Mouse (Mus musculus): ENCODE results near the gene AW549877.
A peak's percentile ranks its signal among the peaks of the same experiment; 100 is the strongest.

The AW549877 gene

DNA sequence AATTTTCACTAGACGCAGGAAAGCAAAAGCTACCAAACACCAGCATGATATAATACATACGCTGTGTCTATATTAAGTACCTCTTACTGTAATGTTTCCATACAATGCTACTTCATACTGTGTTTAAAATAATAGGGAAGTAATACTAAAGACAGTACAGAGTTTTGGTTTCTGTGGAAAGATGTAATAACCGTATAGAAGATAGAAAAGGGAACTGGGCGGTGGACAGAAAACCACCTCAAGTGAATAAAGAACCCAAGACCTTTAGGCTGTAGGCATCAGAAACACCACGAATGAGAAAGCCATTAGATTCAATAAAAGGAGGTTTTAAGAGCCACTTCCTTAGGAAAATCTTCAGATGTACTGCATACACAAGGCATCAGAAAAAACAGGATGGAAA lies 12.8 kb downstream of the AW549877 start:
- no peak for DNase-seq

DNA sequence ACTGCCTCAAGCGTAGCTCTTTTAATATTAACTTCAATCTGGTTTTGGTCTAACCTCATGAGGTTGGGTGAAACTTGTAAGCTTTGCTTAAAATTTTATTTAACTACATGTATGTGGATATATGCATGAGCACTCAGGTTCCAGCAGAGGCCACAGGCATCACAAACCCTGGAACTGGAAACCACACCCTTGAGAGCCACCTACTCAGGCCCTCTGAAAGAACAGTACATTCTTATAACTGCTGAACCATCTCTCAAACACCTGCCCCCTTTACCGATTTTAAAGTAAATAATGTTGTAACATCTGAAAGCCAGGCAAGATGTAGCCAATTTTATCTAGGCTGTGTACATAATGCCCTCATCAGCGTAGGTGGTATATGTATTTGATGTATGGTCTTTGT lies 15.7 kb downstream of the AW549877 start:
- no peak for DNase-seq

DNA sequence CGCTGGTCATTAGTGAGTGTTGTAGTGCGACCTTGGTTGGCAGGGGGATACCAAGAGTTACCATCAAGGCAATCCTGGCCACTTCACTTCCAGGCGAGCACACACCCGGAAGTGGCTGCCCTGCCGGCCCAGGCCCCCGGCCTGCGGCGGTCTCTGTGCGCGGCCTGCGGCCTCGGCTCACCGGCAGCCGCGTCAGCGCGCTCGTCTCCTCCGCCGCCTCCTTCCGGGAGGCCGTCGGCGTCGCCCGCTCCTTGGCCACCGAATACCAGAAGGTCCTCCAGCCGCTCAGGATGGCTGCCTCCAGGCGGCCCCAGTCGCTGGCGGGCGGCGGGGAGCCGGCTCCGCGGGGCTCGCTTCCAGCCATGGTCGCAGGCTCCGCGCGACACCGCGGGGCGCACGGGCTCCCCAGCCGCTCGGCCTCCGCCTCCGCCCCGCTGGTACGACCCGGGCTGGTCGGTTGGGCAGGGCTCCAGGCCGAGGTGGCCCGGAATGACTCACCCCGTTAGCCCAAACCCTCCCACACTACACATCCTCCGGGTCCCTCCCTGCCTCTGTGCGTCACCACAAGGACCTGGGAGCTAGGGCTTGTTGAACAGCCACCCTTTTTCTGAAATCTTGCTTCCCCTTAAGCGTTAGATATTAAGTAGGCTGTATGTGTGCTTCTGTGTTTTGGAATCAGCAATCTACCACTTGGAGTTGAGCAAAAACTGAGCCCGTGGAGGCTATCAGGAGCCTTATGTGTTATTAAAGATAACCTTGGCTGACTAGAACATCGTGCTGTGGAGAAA lies 16.3 kb downstream of the AW549877 start, which contains the start of gene Fbxo4:
Gene Fbxo4 (minus strand): TSS at position 513 of the 788 bp plus-strand sequence.
- peak; percentile 88 for DNase-seq

DNA sequence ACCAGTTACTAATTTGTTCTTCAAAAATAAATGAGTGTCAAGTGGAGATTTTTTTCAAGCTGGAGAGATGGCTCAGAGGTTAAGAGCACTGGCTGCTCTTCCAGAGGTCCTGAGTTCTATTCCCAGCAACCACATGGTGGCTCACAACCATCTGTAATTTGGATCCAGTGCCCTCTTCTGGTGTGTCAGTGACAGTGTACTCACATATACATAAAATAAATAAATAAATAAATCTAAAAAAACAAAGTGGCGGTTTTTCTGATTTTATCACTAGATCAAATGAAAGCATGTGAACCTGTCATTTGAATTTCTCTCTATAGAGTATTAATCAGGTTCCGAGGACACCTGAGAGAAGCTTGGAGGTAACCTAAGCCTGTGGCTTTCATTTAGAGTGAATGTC lies 17.3 kb downstream of the AW549877 start:
- DNase-seq = no peak

DNA sequence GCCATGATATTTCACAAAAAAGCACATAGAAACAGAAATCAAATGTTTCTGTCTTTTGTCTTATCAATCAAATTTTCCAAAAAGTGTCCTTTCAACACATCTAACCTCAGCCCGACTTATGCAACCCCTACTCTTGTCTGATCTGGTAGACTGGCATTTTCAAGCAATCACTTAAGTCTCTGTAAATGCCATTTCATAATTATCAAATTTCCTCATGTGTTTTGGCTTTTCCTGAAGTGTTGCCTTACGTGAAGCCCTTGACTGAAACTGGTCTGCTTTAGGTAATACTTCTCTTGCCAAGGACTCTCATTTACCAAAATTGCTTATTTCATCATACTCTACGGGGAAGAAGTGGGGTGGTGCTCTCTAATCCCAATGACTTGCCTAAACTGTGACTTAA lies 22.2 kb downstream of the AW549877 start:
- no peak for DNase-seq

DNA sequence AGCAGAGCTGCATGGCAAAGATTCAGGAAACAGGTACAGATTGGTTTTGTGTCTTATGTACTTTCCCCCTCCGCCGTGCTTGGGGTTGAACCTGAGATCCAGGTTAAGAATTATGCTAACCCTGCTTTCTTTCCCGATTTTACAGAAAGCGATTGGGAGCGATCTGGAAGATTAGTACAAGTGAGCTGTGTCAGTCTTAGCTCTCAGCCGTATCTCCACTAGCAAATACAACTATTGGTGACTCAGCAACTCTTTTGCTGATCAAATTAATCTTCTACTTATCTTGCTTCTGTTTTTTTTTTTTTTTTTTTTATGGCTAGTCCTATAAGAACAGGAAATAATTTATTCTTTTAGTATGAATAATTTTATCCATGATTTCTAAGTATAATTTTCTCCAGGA lies 25.4 kb downstream of the AW549877 start:
- DNase-seq = no peak

DNA sequence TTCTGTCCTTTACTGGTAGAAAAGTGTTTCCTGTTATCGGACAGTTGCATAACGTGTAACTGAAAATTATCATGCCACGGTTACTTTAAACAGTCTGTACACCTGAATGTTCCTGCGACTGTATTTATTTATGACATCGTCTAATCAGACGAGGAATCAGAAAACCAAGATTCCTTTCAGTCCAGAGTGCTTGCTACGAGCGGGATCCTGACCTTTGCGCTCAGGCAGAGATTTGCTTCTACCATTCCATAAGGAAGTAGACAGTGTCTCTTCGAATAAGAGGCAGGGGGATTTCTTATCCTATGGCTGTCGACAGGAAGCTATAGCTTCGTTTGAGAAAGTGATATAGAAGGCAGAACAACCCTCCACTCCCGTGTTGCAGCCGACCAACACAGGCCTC lies 25.8 kb downstream of the AW549877 start:
- no peak for DNase-seq

DNA sequence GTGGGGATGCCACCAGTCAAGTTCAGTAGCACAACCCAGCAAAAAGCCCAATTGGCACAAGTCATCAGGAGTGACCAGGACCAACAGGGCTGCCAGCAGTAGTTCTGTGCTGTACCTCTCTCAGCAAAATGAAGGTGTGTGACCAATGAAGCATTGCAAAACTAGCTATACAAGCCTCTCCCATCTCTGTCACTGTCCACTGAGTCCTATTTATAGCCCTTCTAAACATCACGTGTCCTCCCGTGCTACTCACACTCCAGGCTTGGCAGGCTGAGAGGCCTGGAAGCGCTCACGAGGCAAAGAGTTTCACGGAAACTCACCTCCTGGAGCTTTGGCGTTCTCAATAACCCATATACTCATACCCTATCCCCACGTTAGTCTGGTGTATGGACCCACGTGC lies 33.3 kb downstream of the AW549877 start:
- DNase-seq = peak; percentile 42

DNA sequence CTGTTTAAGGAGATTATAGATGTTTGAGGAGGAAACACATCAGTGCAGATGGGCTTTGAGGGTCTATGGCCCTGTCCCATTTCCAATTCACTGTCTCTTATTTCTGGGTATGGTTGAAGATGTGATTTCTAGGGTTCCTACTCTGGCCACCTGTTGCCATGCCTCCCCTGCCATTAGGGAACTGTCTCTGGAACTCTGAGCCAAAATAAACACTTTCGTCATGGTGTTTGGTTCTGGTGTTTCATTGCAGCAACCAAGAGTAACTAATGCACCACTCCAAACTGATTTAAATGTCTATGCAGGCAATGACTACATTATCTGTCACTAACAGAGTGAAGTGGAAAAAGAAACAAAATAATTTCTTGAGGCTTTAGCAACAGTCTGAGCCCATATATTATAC lies 35.5 kb downstream of the AW549877 start:
- peak; percentile 24 for DNase-seq

DNA sequence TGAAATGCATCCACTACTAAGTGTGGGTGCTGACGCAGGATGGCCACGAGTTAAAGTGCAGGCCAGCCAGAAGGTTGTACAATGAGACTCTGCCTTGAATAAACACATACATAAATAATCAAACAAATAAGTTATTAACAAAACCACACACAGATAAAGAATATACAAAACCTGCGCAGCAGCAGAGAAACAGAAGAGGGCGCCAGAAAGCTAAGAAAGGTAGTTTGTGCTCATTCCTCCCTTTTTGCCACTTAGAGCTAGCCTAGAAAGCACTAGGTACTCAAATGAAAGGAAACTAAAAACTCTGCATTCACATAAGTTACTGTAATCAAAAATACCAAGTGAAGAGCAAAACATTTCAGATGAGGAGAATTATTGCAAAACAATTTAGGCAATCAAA lies 37.6 kb downstream of the AW549877 start:
- DNase-seq = peak; percentile 60

DNA sequence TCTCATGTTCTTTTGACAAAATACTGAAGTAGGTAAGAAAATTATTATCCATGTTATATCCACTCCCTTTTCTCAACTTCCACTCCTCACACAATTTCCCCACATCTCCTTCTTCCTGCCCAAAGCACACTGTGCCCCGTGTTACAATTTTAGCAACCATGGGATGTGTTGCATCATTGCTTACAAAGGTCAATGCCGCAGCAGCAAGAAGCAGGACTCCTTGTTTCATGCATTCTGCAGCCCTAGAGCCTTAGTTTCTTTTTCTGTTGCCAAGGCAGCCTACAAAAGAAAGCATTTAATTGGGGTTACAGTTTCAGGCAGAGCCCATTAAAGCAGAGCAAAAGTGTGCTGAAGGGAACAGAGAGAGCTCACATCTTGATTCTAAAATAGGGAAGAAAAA lies 40.6 kb downstream of the AW549877 start:
- DNase-seq = no peak

DNA sequence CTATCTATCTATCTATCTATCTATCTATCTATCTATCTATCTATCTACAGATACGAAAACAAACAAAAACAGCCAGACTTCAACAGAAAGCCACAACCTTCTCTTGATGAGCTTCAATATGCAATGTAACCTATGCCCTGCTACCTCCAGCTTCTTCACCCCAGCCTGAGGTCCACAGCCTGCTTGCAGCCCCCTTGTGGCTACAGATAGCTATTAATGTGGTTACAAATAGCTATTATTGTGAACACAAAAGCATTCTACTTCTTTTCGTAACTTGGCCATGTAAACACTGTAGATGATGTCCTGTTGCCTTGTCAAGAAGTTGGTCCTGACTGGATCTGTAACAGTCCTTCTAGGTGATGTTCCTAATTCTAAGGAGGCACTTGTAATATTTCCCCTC lies 57.4 kb downstream of the AW549877 start:
- no peak for DNase-seq

DNA sequence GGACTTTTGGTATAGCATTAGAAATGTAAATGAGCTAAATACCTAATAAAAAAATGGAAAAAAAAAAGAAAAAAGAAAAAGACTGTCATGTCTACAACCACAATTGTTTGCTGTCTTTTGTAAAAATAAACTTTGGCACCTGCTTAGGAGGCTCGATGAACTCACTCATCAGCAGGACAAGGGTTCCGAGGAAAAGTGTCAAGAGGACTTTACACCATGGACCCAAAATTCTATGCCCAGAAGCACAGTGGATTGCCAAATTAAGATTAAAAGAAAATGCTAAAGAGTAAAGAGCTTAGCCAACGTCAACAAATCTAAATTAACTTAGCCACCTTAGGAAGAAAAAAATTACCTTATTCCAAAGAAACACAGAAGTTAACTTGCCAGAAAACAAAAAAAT lies 59.5 kb downstream of the AW549877 start:
- DNase-seq = no peak

DNA sequence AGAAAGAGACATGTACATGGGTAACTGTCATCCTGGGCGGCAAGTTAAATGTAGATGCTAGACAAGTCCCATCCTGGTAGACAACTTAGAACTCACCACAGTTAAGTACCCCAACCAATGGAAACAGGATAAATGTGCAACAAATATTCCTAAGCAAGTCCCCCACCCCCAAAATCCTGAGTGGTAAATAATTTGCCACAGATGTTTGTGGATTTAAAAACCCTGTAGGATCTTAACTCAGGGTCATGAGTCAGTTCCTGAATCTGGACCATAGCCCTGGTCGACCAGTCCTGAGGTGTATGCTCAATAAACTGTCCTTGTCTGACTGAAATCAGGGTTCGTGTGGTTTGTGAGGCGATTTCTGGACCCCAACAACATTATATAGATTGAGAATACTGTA lies 62.1 kb downstream of the AW549877 start:
- DNase-seq = no peak
